ENCODE assay signal across 16 mouse cellular contexts in genomic region chr19:61275446-61275845, GRCm38 (mm10).
"Had no signal": no experiment of that assay in that cellular context is flagged by ENCODE, and none has a peak within 500 bp of the region (broad histone marks: within the 10 kb centered on the region; RNA-seq: fewer than 3 reads in every experiment).

No protein-coding gene starts in this region.

- DNase-seq: heart, postnatal 10 days; heart, postnatal 14 days; heart, postnatal 36 days; heart, postnatal 4 days; kidney, adult 11 months; kidney, adult 18-20 months; kidney, adult 2 months; kidney, adult 8-10 months; kidney, adult 9 months; kidney, postnatal 10 days; kidney, postnatal 14 days; kidney, postnatal 25 days; kidney, postnatal 36 days; kidney, postnatal 4 days; layer of hippocampus, adult 9-11 months; layer of hippocampus, postnatal 36 days had no signal
